Mouse (Mus musculus): ENCODE results near the gene Tmem121. TPM values are rescaled to one million over a fixed set of nuclear protein-coding genes. Genes with fewer than 3 reads are reported as not detected.

Gene Tmem121
- total RNA-seq (2012; rRNA removed): 12.5 and 20.3 TPM in 2 replicates

DNA sequence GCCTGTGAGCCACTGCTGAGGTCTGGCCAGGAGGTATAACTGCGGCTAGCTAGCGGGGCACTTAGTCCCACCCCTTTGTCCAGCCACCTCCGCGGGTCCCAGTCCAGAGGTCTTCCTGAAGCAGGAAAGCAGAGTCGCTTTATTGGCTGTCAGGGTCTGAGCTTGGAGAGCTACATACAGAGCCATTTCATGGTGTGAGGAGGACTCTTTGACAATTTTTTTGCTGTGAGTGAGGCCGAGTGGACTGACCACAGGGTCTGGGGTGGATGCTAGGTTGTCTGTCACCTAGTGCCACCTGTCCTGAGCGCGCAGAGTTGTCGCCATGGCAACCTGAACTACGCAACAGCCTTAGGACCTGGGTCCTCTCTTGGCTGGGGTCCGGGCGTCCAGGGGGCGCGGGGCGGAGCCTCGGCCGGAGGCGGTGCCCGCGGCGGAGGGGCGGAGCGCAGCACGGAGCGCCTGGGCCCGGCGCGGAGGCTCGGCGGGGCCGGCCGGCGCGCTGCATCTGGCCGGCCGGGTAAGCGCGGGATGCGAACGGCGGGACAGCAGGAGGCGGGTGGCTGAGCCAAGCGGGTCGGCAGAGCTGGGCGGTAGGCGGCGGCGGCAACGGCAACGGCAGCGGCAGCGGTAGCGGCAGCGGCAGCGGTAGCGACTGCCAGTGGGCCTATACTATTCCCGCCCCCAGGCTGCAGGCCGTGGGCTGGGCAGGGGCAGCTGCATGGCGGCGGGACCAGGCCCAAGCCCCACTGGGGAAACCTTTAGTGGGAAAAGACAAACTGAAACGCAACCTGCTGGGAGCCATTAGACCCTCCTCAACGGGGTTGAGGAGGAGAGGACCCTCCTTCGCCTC, at the start of gene Tmem121:
Gene Tmem121 (plus strand): TSS at position 489 of the 850 bp plus-strand sequence.
- no peak for DNase-seq (ENCODE audit: low read depth, low spot score)
- H3K4me1 ChIP-seq (ENCODE audit: control insufficient read depth in 2 of 2, insufficient read depth in 2 of 2, low read length in 2 of 2, poor library complexity in 1 of 2): peaks cover 0 to 19% of the 10 kb centered on the region in 2 experiments; a peak in 1 of 4 replicates
- no peak within 1 kb of the TSS for H3K27ac ChIP-seq (ENCODE audit: insufficient read depth, low read depth, low read length, poor library complexity, severe bottlenecking)
- no peak for TF ChIP-seq ZNF384 (IDR thresholded peaks at IDR 0.05; ENCODE audit: low read depth, low read length)
- TF ChIP-seq MAFK (IDR thresholded peaks at IDR 0.05; ENCODE audit: insufficient read depth, low read depth, low read length): no peak
- TF ChIP-seq HCFC1 (IDR thresholded peaks at IDR 0.05; ENCODE audit: borderline replicate concordance, insufficient read depth, low read length): no peak
- TF ChIP-seq ZC3H11A (IDR thresholded peaks at IDR 0.05; ENCODE audit: borderline replicate concordance, low read depth, low read length): no peak
- TF ChIP-seq CHD2 (IDR thresholded peaks at IDR 0.05; ENCODE audit: low read depth, low read length): no peak
- no peaks in the 10 kb centered on the region; the same call in 1 of the 2 replicates for H3K36me3 ChIP-seq (ENCODE audit: control insufficient read depth, insufficient read depth, low read length, poor library complexity, severe bottlenecking)
- H3K4me3 ChIP-seq (ENCODE audit: insufficient read depth in 1 of 2, low read depth in 1 of 2, low read length in 2 of 2, poor library complexity in 1 of 2, severe bottlenecking in 1 of 2): peak within 1 kb of the TSS; percentile 80 to 88
- peak within 1 kb of the TSS; percentile 79 for H3K9ac ChIP-seq (ENCODE audit: insufficient read depth, low read depth, low read length, poor library complexity, severe bottlenecking)
- no peaks in the 10 kb centered on the region for H3K9me3 ChIP-seq (ENCODE audit: control insufficient read depth, insufficient read depth, low read depth, low read length)
- in situ Hi-C loops (cut with MboI; ENCODE audit: low sequenced_read_pairs in 2 of 2, unreplicated experiment in 2 of 2): no loop called here

DNA sequence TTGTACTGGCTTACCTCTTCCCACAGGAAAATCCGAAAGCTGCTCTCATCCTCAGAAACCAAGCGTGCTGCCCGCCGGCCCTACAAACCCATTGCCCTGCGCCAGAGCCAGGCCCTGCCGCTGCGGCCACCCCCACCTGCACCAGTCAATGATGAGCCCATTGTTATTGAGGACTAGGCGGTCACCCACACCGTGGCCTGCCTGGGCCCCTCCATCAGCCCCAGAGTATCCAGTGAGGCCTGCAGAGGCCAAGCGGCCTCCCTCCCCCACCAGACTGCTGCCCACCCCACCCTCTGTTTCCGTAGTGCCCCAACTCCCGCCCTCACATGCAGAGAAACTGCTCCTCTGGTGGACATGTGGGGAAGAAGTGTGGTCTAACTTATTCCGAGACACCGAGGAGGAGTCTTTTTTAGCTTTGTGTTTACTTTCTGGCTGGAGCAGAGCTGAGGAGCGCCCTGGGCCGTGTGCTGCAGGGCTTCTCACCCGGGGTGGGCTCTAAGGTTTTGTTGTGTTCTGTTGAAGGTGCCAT, 49.2 kb upstream of the Tmem121 start:
- peaks cover 52% of the 10 kb centered on the region for H3K36me3 ChIP-seq (ENCODE audit: control insufficient read depth, insufficient read depth, low read length, poor library complexity, severe bottlenecking)
- no peaks in the 10 kb centered on the region for H3K9me3 ChIP-seq (ENCODE audit: control insufficient read depth, insufficient read depth, low read depth, low read length)
- no peak overlapping the region for H3K9ac ChIP-seq (ENCODE audit: insufficient read depth, low read depth, low read length, poor library complexity, severe bottlenecking)
- H3K4me3 ChIP-seq (ENCODE audit: insufficient read depth in 1 of 2, low read depth in 1 of 2, low read length in 2 of 2, poor library complexity in 1 of 2, severe bottlenecking in 1 of 2): no peak overlapping the region
- H3K27ac ChIP-seq (ENCODE audit: insufficient read depth, low read depth, low read length, poor library complexity, severe bottlenecking): no peak overlapping the region
- peaks cover 0 to 16% of the 10 kb centered on the region in 2 experiments; a peak in 1 of 4 replicates for H3K4me1 ChIP-seq (ENCODE audit: control insufficient read depth in 2 of 2, insufficient read depth in 2 of 2, low read length in 2 of 2, poor library complexity in 1 of 2)
- no peak for DNase-seq (ENCODE audit: low read depth, low spot score)
- TF ChIP-seq ZC3H11A (IDR thresholded peaks at IDR 0.05; ENCODE audit: borderline replicate concordance, low read depth, low read length) (no peak), CHD2 (IDR thresholded peaks at IDR 0.05; ENCODE audit: low read depth, low read length) (no peak), ZNF384 (IDR thresholded peaks at IDR 0.05; ENCODE audit: low read depth, low read length) (no peak), HCFC1 (IDR thresholded peaks at IDR 0.05; ENCODE audit: borderline replicate concordance, insufficient read depth, low read length) (no peak), MAFK (IDR thresholded peaks at IDR 0.05; ENCODE audit: insufficient read depth, low read depth, low read length) (no peak)
- in situ Hi-C loops (cut with MboI; ENCODE audit: low sequenced_read_pairs in 2 of 2, unreplicated experiment in 2 of 2): no loop called here

DNA sequence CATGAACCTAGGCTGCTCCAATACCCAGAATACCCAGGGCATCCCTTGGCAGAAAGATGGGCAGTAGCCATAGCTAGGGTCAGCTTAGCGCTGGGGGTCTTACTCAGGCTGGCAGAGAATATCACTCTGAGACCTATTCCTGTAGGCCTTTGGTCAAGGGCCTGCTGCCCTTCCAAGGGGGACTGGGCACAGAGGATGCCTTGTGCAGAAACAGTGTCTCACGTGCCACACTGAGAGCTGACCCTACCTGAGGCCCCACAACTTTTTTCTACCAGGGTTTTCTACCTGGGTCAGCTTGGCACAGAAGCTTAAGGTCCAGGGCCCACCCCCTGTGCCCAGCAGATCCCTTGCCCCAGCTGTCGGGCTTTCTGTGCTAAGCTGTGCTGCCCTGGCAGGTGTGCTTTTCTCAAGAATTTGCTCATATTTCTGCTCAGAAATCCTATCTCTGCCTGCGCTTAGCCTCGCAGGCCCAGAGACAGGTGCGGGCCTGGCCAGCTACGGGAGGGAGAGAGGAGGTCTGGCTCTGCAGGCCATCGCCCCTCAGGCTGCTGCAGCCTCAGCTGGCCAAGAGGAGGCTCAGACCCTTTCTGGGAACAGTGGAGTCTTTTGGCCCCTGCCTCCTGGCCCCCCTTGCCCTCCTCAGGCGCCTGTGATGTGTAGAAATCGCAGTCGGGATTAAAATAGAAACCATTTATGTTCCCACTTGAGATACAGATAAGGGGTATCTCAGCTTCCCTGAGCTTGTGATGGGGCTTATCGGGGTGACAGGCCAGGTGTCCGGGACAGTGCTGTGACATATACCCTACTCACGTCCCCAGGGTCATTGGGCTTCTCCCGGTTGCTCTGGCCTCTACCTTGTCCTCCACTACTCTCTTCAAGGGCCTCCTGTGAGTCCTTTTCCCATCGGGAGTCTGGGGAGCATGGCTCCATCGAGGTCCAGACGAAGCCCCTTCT, 48.2 kb upstream of the Tmem121 start:
- in situ Hi-C loops (cut with MboI; ENCODE audit: low sequenced_read_pairs in 2 of 2, unreplicated experiment in 2 of 2): no loop called here
- no peak overlapping the region for H3K9ac ChIP-seq (ENCODE audit: insufficient read depth, low read depth, low read length, poor library complexity, severe bottlenecking)
- TF ChIP-seq ZNF384 (IDR thresholded peaks at IDR 0.05; ENCODE audit: low read depth, low read length): no peak
- no peak for TF ChIP-seq HCFC1 (IDR thresholded peaks at IDR 0.05; ENCODE audit: borderline replicate concordance, insufficient read depth, low read length)
- TF ChIP-seq MAFK (IDR thresholded peaks at IDR 0.05; ENCODE audit: insufficient read depth, low read depth, low read length): no peak
- no peak for TF ChIP-seq CHD2 (IDR thresholded peaks at IDR 0.05; ENCODE audit: low read depth, low read length)
- no peak for TF ChIP-seq ZC3H11A (IDR thresholded peaks at IDR 0.05; ENCODE audit: borderline replicate concordance, low read depth, low read length)
- peaks cover 0 to 20% of the 10 kb centered on the region in 2 experiments; a peak in 3 of 4 replicates for H3K4me1 ChIP-seq (ENCODE audit: control insufficient read depth in 2 of 2, insufficient read depth in 2 of 2, low read length in 2 of 2, poor library complexity in 1 of 2)
- no peak overlapping the region for H3K4me3 ChIP-seq (ENCODE audit: insufficient read depth in 1 of 2, low read depth in 1 of 2, low read length in 2 of 2, poor library complexity in 1 of 2, severe bottlenecking in 1 of 2)
- no peak for DNase-seq (ENCODE audit: low read depth, low spot score)
- H3K36me3 ChIP-seq (ENCODE audit: control insufficient read depth, insufficient read depth, low read length, poor library complexity, severe bottlenecking): peaks cover 42% of the 10 kb centered on the region
- no peaks in the 10 kb centered on the region for H3K9me3 ChIP-seq (ENCODE audit: control insufficient read depth, insufficient read depth, low read depth, low read length)
- H3K27ac ChIP-seq (ENCODE audit: insufficient read depth, low read depth, low read length, poor library complexity, severe bottlenecking): no peak overlapping the region

DNA sequence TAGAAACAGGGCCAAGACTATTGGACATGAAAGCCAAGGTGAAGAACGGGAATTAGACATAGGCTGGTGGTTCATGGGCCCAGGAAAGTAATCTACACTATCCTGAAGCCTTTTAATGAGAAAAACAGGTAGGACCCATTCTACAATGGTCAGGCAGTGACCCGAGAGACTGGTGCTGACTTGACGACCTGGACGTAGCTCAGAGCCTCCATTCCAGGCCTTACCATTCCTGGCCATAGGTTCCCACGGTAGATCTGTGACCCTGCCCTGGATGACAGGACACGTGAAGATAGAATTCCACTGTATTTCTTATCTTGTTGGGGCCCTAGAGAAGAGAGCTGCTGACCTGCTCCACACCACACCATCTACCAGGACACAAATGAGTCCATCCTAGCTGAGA, 47.4 kb upstream of the Tmem121 start:
- H3K9ac ChIP-seq (ENCODE audit: insufficient read depth, low read depth, low read length, poor library complexity, severe bottlenecking): no peak overlapping the region
- peaks cover 0 to 23% of the 10 kb centered on the region in 2 experiments; a peak in 3 of 4 replicates for H3K4me1 ChIP-seq (ENCODE audit: control insufficient read depth in 2 of 2, insufficient read depth in 2 of 2, low read length in 2 of 2, poor library complexity in 1 of 2)
- in situ Hi-C loops (cut with MboI; ENCODE audit: low sequenced_read_pairs in 2 of 2, unreplicated experiment in 2 of 2): no loop called here
- no peak overlapping the region for H3K27ac ChIP-seq (ENCODE audit: insufficient read depth, low read depth, low read length, poor library complexity, severe bottlenecking)
- no peak overlapping the region for H3K4me3 ChIP-seq (ENCODE audit: insufficient read depth in 1 of 2, low read depth in 1 of 2, low read length in 2 of 2, poor library complexity in 1 of 2, severe bottlenecking in 1 of 2)
- H3K9me3 ChIP-seq (ENCODE audit: control insufficient read depth, insufficient read depth, low read depth, low read length): no peaks in the 10 kb centered on the region
- no peak for DNase-seq (ENCODE audit: low read depth, low spot score)
- TF ChIP-seq ZNF384 (IDR thresholded peaks at IDR 0.05; ENCODE audit: low read depth, low read length): no peak
- no peak for TF ChIP-seq MAFK (IDR thresholded peaks at IDR 0.05; ENCODE audit: insufficient read depth, low read depth, low read length)
- TF ChIP-seq CHD2 (IDR thresholded peaks at IDR 0.05; ENCODE audit: low read depth, low read length): no peak
- no peak for TF ChIP-seq HCFC1 (IDR thresholded peaks at IDR 0.05; ENCODE audit: borderline replicate concordance, insufficient read depth, low read length)
- TF ChIP-seq ZC3H11A (IDR thresholded peaks at IDR 0.05; ENCODE audit: borderline replicate concordance, low read depth, low read length): no peak
- peaks cover 34% of the 10 kb centered on the region for H3K36me3 ChIP-seq (ENCODE audit: control insufficient read depth, insufficient read depth, low read length, poor library complexity, severe bottlenecking)
